Mouse (Mus musculus) gastrocnemius, postnatal 10 days (tissue): Measurements from ENCODE around the gene Tbl1xr1. TPM values are rescaled to one million over a fixed set of nuclear protein-coding genes. Genes with fewer than 3 reads are reported as not detected.

Source experiments
- DNase-seq: peaks from one replicate; pipeline ENCODE4 v3.0.0; 2021; ENCODE audit warnings: mixed read lengths
- long read RNA-seq, 2 experiments: library from polyadenylated mRNA; stranded (forward); transcript quantifications; one replicate each; pipeline ENCODE4 v2.0.0; 2021
- total RNA-seq, 2 experiments: library from RNA; stranded (reverse); gene quantifications; 2 replicates each; pipeline ENCODE4 v1.2.3; 2021

The Tbl1xr1 gene
- 10 to 100 TPM; 59.3 to 66.0 TPM for total RNA-seq
- long read RNA-seq, experiment 1, full-length matches to known transcripts = 9 of 15 reads
- long read RNA-seq, experiment 1, partial matches to known transcripts = 0 of 15 reads
- long read RNA-seq, experiment 1, other reads (novel, unspliced or antisense) = 6 of 15 reads
- long read RNA-seq, experiment 2, full-length matches to known transcripts = 5 of 16 reads
- long read RNA-seq, experiment 2, partial matches to known transcripts = 2 of 16 reads
- long read RNA-seq, experiment 2, other reads (novel, unspliced or antisense) = 9 of 16 reads

DNA sequence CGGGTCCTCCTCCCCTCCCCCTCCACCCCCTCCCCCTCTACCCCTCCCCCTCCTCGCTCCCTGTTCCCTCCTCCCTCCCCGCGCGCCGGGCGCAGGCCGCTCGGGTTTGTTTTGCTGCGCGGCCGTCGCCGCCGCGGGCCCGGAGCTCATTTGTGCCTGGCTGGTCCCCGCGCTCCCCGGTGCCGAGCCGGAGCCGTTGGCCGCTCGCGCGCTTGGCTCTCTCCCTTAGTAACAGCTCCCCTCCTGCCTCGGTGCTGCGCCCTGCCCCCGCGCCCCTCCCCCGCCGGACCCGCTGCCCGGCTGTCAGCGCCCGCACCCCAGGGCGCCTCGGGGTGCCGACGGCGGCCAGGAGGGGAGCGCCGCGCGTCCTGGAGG lies at the start of gene Tbl1xr1:
TSS of gene Tbl1xr1 (plus strand) at position 92 of the 375 bp plus-strand sequence.
- peak; percentile 96 for DNase-seq

GRCm38 (mm10) chr3:22038004-22038403 lies 38.4 kb upstream of the Tbl1xr1 start:
- no peak for DNase-seq

DNA sequence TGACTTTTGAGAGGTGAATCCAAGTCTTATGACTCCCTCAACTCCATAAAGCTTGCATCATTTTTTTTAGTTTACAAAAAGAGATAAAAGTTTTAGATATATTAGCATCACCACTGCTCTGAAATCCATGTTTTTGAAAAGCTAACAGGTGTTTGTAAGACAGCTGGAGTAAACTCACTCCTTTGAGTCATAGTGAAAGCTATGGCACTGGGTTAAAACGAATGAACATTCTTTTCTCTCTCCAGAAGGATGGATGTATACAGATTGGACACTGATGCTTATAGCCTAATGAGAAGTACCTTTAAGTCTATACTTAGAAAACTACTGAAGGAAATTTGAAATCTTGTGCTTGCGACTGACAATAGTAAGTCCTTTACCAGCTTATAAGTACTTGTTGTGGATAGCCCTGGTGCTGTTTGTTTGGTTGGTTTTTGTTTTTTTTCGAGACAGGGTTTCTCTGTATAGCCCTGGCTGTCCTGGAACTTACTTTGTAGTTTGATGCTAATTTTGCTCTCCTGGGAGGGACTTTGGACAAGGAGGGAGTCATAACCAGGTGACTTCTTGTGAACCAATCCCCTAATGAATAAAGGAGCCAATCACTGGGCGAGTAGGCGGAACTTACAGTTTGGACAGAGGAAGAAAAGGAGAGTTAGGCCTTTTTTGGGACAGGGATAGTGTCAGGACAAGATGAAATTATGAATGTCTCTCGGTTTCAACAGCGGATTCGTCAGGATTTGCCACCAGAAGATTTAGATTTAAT lies 37.2 kb upstream of the Tbl1xr1 start:
- no peak for DNase-seq

DNA sequence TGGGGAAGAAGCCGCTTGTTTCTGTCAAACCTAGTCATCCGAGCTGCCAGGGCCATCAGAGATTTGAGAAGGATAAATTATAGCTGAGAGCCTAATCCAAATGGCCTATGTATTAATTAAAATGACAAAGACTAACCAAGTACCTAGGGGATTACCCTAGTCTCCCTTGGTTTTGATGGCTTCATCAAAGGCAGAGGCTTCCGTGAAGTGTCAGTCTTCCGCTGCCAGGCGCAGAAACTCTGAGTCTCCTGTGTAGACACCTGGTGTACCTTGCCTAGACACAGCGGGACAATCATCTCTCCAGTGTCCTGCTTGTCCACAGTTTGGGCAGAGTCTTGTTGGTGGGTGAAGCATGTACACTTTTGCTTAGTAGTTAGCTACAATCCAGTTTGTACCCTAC lies 35.8 kb upstream of the Tbl1xr1 start:
- DNase-seq = no peak

GRCm38 (mm10) chr3:22047203-22047602 lies 29.2 kb upstream of the Tbl1xr1 start:
- peak; percentile 22 for DNase-seq

- no peak for DNase-seq
Observed at GRCm38 (mm10) chr3:22056664-22057328, 19.7 kb upstream of the Tbl1xr1 start.

GRCm38 (mm10) chr3:22058206-22058804 lies 18.1 kb upstream of the Tbl1xr1 start:
- no peak for DNase-seq

DNA sequence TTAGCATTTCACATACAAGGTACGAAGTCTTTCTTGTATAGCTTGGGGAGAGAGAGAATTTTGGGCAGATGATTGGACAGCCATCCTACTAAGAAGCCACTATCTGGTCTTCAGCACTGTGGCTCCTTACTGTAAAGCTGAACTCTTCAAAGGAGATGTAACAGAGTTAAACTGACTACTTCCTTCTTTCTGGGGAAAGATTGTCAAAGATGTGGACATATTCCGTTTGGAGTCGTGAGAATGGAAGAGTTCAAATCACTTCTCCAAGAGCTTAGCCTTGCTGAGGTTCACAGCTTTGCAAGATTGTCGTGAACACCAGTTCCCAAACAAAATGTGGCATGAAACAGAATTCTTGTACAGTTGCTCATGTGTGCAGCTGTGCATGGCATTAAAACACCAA lies 15.3 kb upstream of the Tbl1xr1 start:
- no peak for DNase-seq

DNA sequence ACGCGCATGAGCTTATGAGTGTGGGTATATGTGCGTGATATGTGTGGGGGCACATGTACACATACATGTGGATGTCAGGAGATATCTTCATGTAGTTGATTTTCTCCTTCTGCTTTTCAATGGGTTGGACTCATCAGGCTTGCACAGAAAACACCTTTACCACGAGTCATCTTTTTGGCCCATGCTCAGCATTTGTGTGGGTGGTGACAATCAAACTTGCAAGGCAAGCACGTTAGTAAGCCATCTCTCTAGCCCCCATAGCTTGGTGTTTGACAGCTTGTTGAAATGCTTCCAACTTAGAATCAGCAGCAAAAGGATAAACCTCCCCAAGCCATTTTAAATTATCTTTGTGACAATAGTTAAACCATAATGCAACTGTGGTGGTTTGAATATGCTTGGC lies 7.8 kb upstream of the Tbl1xr1 start:
- DNase-seq = no peak

DNA sequence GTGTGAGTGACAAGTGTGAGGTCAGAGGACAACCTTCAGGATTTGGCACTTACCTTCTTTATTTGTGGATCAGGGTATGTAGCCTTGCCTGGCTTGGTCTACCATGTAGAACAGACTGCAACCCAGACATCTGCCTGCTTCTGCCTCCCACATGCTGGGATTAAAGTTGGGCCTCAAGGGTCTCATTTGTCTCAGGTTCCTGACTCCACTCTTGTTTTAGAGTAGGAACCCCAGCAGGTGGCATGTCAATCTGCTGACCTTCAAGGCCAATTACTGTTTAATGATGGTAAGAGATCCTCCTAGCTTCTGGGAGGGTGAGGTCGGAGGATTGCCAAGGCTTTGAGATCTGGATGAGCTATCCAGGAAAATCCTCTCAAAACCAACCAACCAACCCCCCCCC lies 2.5 kb upstream of the Tbl1xr1 start:
- DNase-seq = no peak

GRCm38 (mm10) chr3:22074591-22075294 lies 1.7 kb upstream of the Tbl1xr1 start:
- DNase-seq = no peak

DNA sequence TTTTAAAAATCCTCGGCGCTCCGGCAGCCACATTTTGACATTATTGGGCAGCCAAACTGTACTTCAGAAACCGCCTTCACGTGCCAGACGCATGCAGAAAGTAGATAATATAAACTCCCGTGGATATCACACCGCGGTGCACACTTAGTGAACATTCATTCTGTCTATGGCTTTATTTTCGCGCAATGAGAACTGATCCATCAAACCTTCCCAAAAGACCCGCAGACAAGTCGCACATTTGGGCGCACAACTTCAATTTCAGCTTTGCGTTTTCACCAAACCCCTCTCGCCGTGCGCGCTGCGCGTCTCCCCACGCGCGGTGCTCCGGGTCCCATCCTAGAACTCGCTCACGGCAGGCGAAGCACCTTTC lies 950 bp upstream of the Tbl1xr1 start:
- no peak for DNase-seq

DNA sequence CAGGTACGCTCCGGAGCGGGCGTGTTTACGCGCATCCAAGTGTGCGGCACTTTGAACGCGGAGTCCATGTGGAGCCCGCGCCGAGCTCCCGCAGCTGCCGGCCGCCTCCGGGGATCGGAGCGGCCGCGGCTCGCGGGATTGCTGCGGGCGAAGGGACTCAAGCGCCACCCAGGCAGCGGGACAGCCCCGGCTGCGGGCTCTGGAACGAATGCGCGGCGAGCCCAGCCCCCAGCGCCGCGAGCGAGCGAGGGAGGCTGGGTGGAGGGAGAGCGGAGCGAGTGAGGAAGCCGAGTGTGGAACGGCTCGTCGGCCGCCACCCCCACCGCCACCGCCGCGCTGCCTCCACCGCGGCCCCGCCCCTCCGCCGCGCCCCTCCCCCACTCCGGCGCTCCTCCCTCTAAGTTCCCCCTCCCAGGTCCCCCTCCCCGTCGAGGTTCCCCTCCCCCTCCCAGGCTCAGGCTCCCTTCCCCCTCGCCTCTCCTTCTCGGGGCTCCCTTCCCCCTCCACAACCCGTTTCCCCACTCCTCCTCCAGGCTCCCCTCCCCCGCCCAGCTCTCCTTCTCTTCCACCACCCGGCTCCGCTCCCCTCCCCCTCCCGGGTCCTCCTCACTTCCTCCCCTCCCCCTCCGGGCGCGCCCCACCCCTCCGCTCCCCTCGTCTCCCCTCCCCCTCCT lies 428 bp upstream of the Tbl1xr1 start:
- DNase-seq = peak; percentile 92

DNA sequence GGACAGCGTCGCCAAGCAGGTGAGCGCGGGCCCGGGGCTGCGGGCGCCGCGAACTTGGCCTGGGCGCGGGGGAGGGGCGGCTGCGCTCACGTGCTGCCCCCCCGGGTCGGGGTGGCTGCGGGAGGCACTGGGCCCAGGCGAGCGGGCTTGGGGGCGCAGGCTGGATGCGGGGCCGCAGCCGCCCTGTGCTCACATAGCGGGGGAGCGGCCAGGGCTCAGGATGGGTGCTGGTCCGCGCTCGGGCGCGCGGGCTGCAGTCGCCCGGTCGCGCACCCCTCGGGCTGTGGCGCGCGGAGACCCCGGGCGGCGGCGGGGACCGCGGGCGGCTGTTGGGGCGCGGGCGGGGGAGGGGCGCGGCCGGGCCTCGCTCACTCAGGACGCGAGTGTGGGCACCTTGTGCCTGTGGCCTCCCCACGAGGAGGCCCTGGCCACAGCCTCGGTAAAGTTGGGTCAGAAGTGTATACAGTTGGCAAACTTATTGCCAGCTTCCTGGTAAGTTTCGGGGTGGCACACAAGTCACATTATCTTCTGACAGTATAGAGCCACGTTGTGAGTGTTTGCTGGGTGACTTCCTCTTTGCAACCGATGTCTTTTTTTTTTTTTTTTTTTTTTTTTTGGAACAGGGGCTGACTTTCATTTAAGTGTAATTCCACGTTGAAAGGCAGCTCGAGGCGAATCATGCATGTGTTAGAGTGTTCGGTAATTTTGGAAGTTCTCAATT lies 644 bp downstream of the Tbl1xr1 start:
- DNase-seq = no peak

DNA sequence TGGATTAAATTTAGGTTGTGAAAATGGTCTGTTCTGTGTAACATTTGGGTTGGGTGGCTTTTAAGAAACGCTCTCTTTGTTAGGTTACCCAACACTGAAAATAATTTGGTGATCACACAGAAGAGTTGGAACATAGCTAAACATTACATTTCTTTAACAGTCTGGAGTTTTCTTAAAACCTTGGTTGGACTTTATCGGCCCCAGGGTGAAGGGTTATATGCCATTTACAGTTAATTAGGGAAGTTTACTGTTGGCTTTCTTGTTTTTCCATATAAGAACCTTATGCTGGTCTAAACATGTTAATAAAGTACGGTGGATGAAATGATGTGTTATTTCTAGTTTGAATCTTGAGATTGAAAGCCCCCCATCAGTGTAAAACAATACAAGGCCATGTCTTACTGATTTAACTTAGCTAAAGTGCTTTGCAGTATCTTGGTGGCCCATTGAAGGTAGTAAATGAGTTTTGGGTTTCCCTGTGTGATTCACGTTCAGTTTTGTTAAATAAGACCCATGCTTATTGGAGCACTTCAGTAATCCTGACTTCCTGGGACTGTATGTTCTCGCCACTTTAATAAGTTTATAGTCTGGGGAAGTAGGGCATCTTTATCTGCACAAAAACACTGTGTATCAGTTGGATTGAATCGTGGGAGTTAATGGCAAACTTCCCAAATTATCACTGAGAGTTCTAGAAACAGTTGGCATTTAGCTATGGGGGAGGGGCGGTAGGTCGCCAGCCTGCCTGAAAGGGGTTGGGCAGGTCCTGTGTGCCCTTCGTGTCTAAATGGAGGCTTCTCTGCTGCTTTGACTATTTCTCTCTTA lies 1.4 kb downstream of the Tbl1xr1 start:
- DNase-seq = peak; percentile 25

DNA sequence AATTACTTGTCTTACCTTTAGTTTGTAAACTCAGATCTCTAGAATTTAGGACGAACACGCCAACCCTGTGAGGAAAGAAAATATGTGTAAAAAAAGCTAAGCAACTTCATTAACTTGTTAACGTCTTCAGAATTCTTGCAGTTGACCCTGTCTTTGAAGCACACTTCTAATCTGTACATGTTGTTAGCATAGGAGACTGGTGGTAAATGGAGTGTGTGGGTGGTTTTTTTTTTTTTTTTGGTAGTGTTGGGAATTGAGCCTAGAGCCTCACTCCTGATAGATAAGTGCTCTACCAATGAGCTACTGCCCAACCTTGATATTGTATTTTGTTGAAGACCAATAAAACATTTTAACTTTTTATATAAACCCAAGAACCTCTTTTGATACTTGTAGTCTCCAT lies 2.1 kb downstream of the Tbl1xr1 start:
- no peak for DNase-seq

DNA sequence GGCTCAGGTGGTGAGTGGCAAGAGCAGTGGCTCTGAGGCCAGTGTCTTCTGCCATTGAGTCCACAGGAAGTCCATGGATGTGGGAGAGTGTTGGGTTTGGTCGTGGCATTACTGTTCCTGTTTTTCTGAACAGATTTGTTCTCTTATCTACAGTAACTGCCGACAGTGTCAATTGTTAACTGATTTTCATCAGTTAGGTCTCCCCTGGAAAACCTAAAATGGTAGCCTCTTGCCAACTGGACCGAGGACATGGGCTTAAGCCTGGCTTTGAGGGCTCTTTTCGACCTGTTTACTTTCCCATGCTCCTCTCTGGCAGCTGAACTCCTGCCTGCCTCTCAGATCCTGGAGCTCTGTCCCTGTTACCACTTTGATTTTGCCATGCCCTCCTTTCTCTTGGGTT lies 5.4 kb downstream of the Tbl1xr1 start:
- DNase-seq = no peak

GRCm38 (mm10) chr3:22082823-22083222 lies 6.4 kb downstream of the Tbl1xr1 start:
- no peak for DNase-seq

DNA sequence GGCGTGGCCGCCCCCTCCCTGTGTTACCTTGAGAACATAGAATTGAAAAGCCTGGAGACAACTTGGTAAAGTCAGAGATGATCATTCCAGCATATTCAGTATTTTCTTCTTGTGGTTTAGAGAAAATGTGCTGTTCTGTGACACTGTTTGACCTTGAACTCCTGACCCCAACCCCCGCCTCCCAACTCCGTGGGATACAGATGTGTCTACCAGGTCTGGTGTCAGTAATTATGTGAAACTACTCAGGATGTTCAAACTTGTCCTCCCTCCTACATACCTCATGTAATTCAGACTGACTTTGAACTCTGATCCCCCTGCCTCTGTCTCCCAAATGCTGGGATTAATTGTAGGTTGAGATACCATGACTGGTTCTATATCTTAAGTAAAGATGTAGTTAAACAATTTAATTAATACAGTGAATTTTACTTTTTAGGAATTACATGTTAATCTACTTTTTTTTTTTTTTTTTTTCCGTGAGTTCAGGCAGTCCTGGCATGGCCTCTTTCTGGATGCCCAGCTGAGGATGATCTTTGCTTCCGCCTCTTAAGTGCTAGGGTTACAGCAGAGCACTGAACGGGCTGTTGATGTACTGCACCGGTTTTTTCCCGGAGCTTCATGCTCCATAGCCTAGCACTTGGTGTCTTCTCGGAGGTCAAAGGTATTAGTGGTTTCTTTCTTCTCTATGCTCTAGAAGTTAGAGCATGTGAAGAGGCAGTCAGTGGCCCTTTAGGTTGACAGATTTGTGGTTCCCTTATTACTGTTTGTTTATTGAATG lies 8.0 kb downstream of the Tbl1xr1 start:
- no peak for DNase-seq
